Mouse (Mus musculus): ENCODE measurements around the gene Stk32b.

The Stk32b gene

GRCm38 (mm10) chr5:37659177-37659576 lies 57.8 kb downstream of the Stk32b start:
- DNase-seq: no peak

- DNase-seq: no peak
Measured at GRCm38 (mm10) chr5:37657741-37658140, 59.2 kb downstream of the Stk32b start.

GRCm38 (mm10) chr5:37655208-37655607 lies 61.8 kb downstream of the Stk32b start:
- no peak for DNase-seq

GRCm38 (mm10) chr5:37650681-37651211 lies 66.2 kb downstream of the Stk32b start:
- DNase-seq: no peak

- DNase-seq: no peak
Measured at GRCm38 (mm10) chr5:37650089-37650601, 66.8 kb downstream of the Stk32b start.

- DNase-seq: no peak
Measured at GRCm38 (mm10) chr5:37644082-37644481, 72.9 kb downstream of the Stk32b start.

- DNase-seq: no peak
Measured at GRCm38 (mm10) chr5:37642486-37642885, 74.5 kb downstream of the Stk32b start.

- DNase-seq: no peak
Measured at GRCm38 (mm10) chr5:37634791-37635190, 82.2 kb downstream of the Stk32b start.

- DNase-seq: no peak
Measured at GRCm38 (mm10) chr5:37627437-37628163, 89.4 kb downstream of the Stk32b start.

GRCm38 (mm10) chr5:37611874-37612273 lies 105.1 kb downstream of the Stk32b start:
- no peak for DNase-seq

GRCm38 (mm10) chr5:37599566-37599965 lies 117.4 kb downstream of the Stk32b start:
- DNase-seq: no peak

- no peak for DNase-seq
Measured at GRCm38 (mm10) chr5:37598271-37598670, 118.7 kb downstream of the Stk32b start.

GRCm38 (mm10) chr5:37592411-37592810 lies 124.6 kb downstream of the Stk32b start:
- no peak for DNase-seq

- no peak for DNase-seq
Measured at GRCm38 (mm10) chr5:37587861-37588260, 129.1 kb downstream of the Stk32b start.

- no peak for DNase-seq
Measured at GRCm38 (mm10) chr5:37586071-37586470, 130.9 kb downstream of the Stk32b start.

- DNase-seq: no peak
Measured at GRCm38 (mm10) chr5:37575427-37575826, 141.5 kb downstream of the Stk32b start.

GRCm38 (mm10) chr5:37557274-37557815 lies 159.6 kb downstream of the Stk32b start:
- DNase-seq: no peak

GRCm38 (mm10) chr5:37554231-37554630 lies 162.7 kb downstream of the Stk32b start:
- DNase-seq: no peak

GRCm38 (mm10) chr5:37551649-37552048 lies 165.3 kb downstream of the Stk32b start:
- DNase-seq: no peak

GRCm38 (mm10) chr5:37535726-37536293 lies 181.2 kb downstream of the Stk32b start:
- no peak for DNase-seq

- DNase-seq: no peak
Measured at GRCm38 (mm10) chr5:37535227-37535626, 181.7 kb downstream of the Stk32b start.

GRCm38 (mm10) chr5:37525363-37525762 lies 191.6 kb downstream of the Stk32b start:
- DNase-seq: no peak

GRCm38 (mm10) chr5:37520441-37520840 lies 196.5 kb downstream of the Stk32b start:
- no peak for DNase-seq

- DNase-seq: no peak
Measured at GRCm38 (mm10) chr5:37512479-37512878, 204.5 kb downstream of the Stk32b start.

All from thymus, postnatal 36 days (tissue).